ENCODE assay signal across 17 mouse cellular contexts in the genomic region with DNA sequence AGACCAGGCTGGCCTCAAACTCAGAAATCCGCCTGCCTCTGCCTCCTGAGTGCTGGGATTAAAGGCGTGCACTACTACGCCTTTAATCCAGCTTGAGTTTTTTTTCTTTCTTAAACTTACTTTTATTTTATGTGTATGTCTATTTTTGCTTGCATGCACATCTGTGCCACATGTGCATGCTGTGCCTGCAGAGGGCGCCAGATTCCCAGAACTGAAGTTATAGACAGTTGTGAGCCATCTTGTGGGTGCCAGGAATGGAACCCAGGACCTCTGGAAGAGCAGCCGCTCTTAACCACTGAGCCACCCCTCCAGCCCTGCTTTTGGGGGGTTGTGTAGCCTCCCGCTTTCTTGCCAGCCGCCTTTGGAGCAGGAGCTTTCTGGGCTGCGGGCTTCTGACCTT. TPM values are rescaled to one million over a fixed set of nuclear protein-coding genes. Genes with fewer than 3 reads are reported as not detected.
A peak's percentile ranks its signal among the peaks of the same experiment; 100 is the strongest.
DNase-seq lines count a peak whose midpoint lies in the region; ATAC-seq and TF ChIP-seq lines count a peak whose summit lies in the region.
"Had no signal": no experiment of that assay in that cellular context is flagged by ENCODE, and none has a peak within 500 bp of the region (broad histone marks: within the 10 kb centered on the region; RNA-seq: fewer than 3 reads in every experiment).

No protein-coding gene starts in this region.

- DNase-seq in lung, postnatal 0 days (ENCODE audit: low spot score), result no peak
- no peak for DNase-seq in lung, adult 18-20 months
- DNase-seq in R1 (ENCODE audit: low read depth, low spot score), result peak; percentile 71
- DNase-seq in stomach, postnatal 0 days (ENCODE audit: low spot score), result no peak
- DNase-seq in left cerebral cortex, adult 11 months (ENCODE audit: low spot score), result no peak
- DNase-seq: adrenal gland, postnatal 14 days; cerebellum, adult 11-12 months; cerebellum, postnatal 14 days; kidney, adult 8-10 months; kidney, postnatal 4 days had no signal

- no peak overlapping the region for H3K9ac ChIP-seq in intestine, postnatal 0 days (ENCODE audit: low read depth, low read length)
- no peak overlapping the region for H3K9ac ChIP-seq in intestine, embryonic 16.5 days (ENCODE audit: low read depth, low read length)
- H3K9ac ChIP-seq in lung, postnatal 0 days (replicated peaks; ENCODE audit: low read depth), result no peak overlapping the region
- H3K9ac ChIP-seq in stomach, postnatal 0 days (ENCODE audit: low read length), result no peak overlapping the region
- H3K9ac ChIP-seq: embryonic facial prominence, embryonic 15.5 days; midbrain, embryonic 12.5 days had no signal

- TF ChIP-seq EP300 in lung, postnatal 0 days (IDR thresholded peaks at IDR 0.05), result no peak
- no peak for TF ChIP-seq EP300 in stomach, postnatal 0 days (optimal IDR thresholded peaks at IDR 0.05)

- WGBS in intestine, postnatal 0 days, result 92% methylated on average over 8 of the region's 8 CpGs
- WGBS in intestine, embryonic 16.5 days, result 88% methylated on average over 8 of the region's 8 CpGs
- WGBS in lung, postnatal 0 days, result 87% methylated on average over 8 of the region's 8 CpGs
- WGBS in stomach, postnatal 0 days, result 91% methylated on average over 8 of the region's 8 CpGs

- no peaks in the 10 kb centered on the region for H3K4me1 ChIP-seq in intestine, postnatal 0 days (replicated peaks; ENCODE audit: control insufficient read depth, insufficient read depth, low read length)
- no peaks in the 10 kb centered on the region for H3K4me1 ChIP-seq in intestine, embryonic 16.5 days (ENCODE audit: control insufficient read depth, insufficient read depth, low read length)
- H3K4me1 ChIP-seq in lung, postnatal 0 days (ENCODE audit: insufficient read depth, low read depth, low read length), result no peaks in the 10 kb centered on the region
- no peaks in the 10 kb centered on the region for H3K4me1 ChIP-seq in stomach, postnatal 0 days (replicated peaks; ENCODE audit: control insufficient read depth, insufficient read depth)
- H3K4me1 ChIP-seq: embryonic facial prominence, embryonic 15.5 days had no signal

- H3K27me3 ChIP-seq in intestine, postnatal 0 days (replicated peaks; ENCODE audit: control insufficient read depth, insufficient read depth, low read length), result no peaks in the 10 kb centered on the region
- no peaks in the 10 kb centered on the region for H3K27me3 ChIP-seq in intestine, embryonic 16.5 days (replicated peaks; ENCODE audit: control insufficient read depth, insufficient read depth, low read length)
- H3K27me3 ChIP-seq in lung, postnatal 0 days (replicated peaks; ENCODE audit: insufficient read depth, low read length), result no peaks in the 10 kb centered on the region
- no peaks in the 10 kb centered on the region for H3K27me3 ChIP-seq in stomach, postnatal 0 days (ENCODE audit: control insufficient read depth, insufficient read depth, low read length)
- H3K27me3 ChIP-seq: CH12.LX; embryonic facial prominence, embryonic 15.5 days; midbrain, embryonic 12.5 days; Patski had no signal

- H3K27ac ChIP-seq in intestine, postnatal 0 days (ENCODE audit: low read depth, low read length), result no peak overlapping the region
- no peak overlapping the region for H3K27ac ChIP-seq in intestine, embryonic 16.5 days (ENCODE audit: low read length)
- no peak overlapping the region for H3K27ac ChIP-seq in lung, postnatal 0 days (ENCODE audit: low read length)
- no peak overlapping the region for H3K27ac ChIP-seq in stomach, postnatal 0 days (replicated peaks)
- H3K27ac ChIP-seq: embryonic facial prominence, embryonic 15.5 days; midbrain, embryonic 12.5 days had no signal

- no peak overlapping the region for H3K4me3 ChIP-seq in intestine, postnatal 0 days (ENCODE audit: low read depth, low read length)
- no peak overlapping the region for H3K4me3 ChIP-seq in intestine, embryonic 16.5 days (ENCODE audit: low read length)
- H3K4me3 ChIP-seq in lung, postnatal 0 days (ENCODE audit: low read depth, low read length), result no peak overlapping the region
- H3K4me3 ChIP-seq in stomach, postnatal 0 days (ENCODE audit: low read depth, low read length), result no peak overlapping the region
- H3K4me3 ChIP-seq: embryonic facial prominence, embryonic 15.5 days; midbrain, embryonic 12.5 days; myocyte had no signal

- peak; percentile 24 for TF ChIP-seq CTCF in intestine, postnatal 0 days (IDR thresholded peaks at IDR 0.05; ENCODE audit: low read depth)
- TF ChIP-seq CTCF in lung, postnatal 0 days (IDR thresholded peaks at IDR 0.05), result peak; percentile 26; the same call in 1 of the 2 replicates
- TF ChIP-seq CTCF in stomach, postnatal 0 days (IDR thresholded peaks at IDR 0.05; ENCODE audit: low read depth), result peak; percentile 38; the same call in 1 of the 2 replicates

- no peak overlapping the region for H3K4me2 ChIP-seq in intestine, postnatal 0 days (replicated peaks; ENCODE audit: low read depth)
- H3K4me2 ChIP-seq in intestine, embryonic 16.5 days (ENCODE audit: low read depth, low read length), result no peak overlapping the region
- no peak overlapping the region for H3K4me2 ChIP-seq in lung, postnatal 0 days (replicated peaks; ENCODE audit: low read depth, low read length)
- H3K4me2 ChIP-seq in stomach, postnatal 0 days (replicated peaks; ENCODE audit: low read depth), result no peak overlapping the region
- H3K4me2 ChIP-seq: embryonic facial prominence, embryonic 15.5 days; midbrain, embryonic 12.5 days had no signal

- H3K9me3 ChIP-seq in intestine, postnatal 0 days (ENCODE audit: control insufficient read depth), result no peaks in the 10 kb centered on the region
- peaks cover 5% of the 10 kb centered on the region; the same call in 1 of the 2 replicates for H3K9me3 ChIP-seq in intestine, embryonic 16.5 days (ENCODE audit: control insufficient read depth, low read length)
- H3K9me3 ChIP-seq in lung, postnatal 0 days (ENCODE audit: low read length), result no peaks in the 10 kb centered on the region
- H3K9me3 ChIP-seq in stomach, postnatal 0 days (ENCODE audit: control insufficient read depth, low read length), result no peaks in the 10 kb centered on the region
- H3K9me3 ChIP-seq: embryonic facial prominence, embryonic 15.5 days; midbrain, embryonic 12.5 days had no signal

- H3K36me3 ChIP-seq in intestine, postnatal 0 days (ENCODE audit: control insufficient read depth, insufficient read depth), result peaks cover 26% of the 10 kb centered on the region
- H3K36me3 ChIP-seq in intestine, embryonic 16.5 days (ENCODE audit: control insufficient read depth, insufficient read depth, low read length), result peaks cover 16% of the 10 kb centered on the region; the same call in 1 of the 2 replicates
- peaks cover 19% of the 10 kb centered on the region; the same call in 1 of the 2 replicates for H3K36me3 ChIP-seq in lung, postnatal 0 days (ENCODE audit: insufficient read depth, low read length)
- peaks cover 17% of the 10 kb centered on the region for H3K36me3 ChIP-seq in stomach, postnatal 0 days (ENCODE audit: control insufficient read depth, insufficient read depth, low read length)

- ATAC-seq in intestine, postnatal 0 days, result no peak
- ATAC-seq in intestine, embryonic 16.5 days, result no peak
- ATAC-seq in lung, postnatal 0 days, result no peak
- no peak for ATAC-seq in stomach, postnatal 0 days (ENCODE audit: low FRiP score, low TSS enrichment)
- ATAC-seq: Patski had no signal

RNA-seq across cellular contexts. Expression of a gene that starts 13.2 kb away (rescaled TPM):
- 6.6 and 7.5 TPM in 2 replicates for polyA plus RNA-seq in intestine, postnatal 0 days (2015; fragmentation: Nextera tagmentation; extraction: Ambion mirVana)
- 9.1 and 10.8 TPM in 2 replicates for polyA plus RNA-seq in intestine, embryonic 16.5 days (2015; fragmentation: Nextera tagmentation; extraction: Ambion mirVana)
- polyA plus RNA-seq in lung, postnatal 0 days (2015; fragmentation: Nextera tagmentation; extraction: Ambion mirVana), result 11.6 and 11.7 TPM in 2 replicates
- 12.8 and 14.6 TPM in 2 replicates for polyA plus RNA-seq in stomach, postnatal 0 days (2015; fragmentation: Nextera tagmentation; extraction: Ambion mirVana)

RNA-seq across cellular contexts. Expression of a gene that starts 38.6 kb away (rescaled TPM):
- 16.8 and 18.7 TPM in 2 replicates for polyA plus RNA-seq in intestine, postnatal 0 days (2015; fragmentation: Nextera tagmentation; extraction: Ambion mirVana)
- 25.5 and 26.3 TPM in 2 replicates for polyA plus RNA-seq in intestine, embryonic 16.5 days (2015; fragmentation: Nextera tagmentation; extraction: Ambion mirVana)
- polyA plus RNA-seq in lung, postnatal 0 days (2015; fragmentation: Nextera tagmentation; extraction: Ambion mirVana), result 21.3 and 23.6 TPM in 2 replicates
- 25.0 and 26.6 TPM in 2 replicates for polyA plus RNA-seq in stomach, postnatal 0 days (2015; fragmentation: Nextera tagmentation; extraction: Ambion mirVana)

RNA-seq across cellular contexts. Expression of a gene that starts 43.0 kb away (rescaled TPM):
- polyA plus RNA-seq in intestine, postnatal 0 days (2015; fragmentation: Nextera tagmentation; extraction: Ambion mirVana), result 8.6 and 9.0 TPM in 2 replicates
- 8.3 and 9.5 TPM in 2 replicates for polyA plus RNA-seq in intestine, embryonic 16.5 days (2015; fragmentation: Nextera tagmentation; extraction: Ambion mirVana)
- polyA plus RNA-seq in lung, postnatal 0 days (2015; fragmentation: Nextera tagmentation; extraction: Ambion mirVana), result 2.9 and 4.1 TPM in 2 replicates
- 11.6 and 12.2 TPM in 2 replicates for polyA plus RNA-seq in stomach, postnatal 0 days (2015; fragmentation: Nextera tagmentation; extraction: Ambion mirVana)
